Mouse (Mus musculus): Measurements from ENCODE around the gene Mdc1. TPM values are rescaled to one million over a fixed set of nuclear protein-coding genes. Genes with fewer than 3 reads are reported as not detected.
"Not testable (repeated sequence)": the region's sequence is repeated elsewhere in the genome, so short reads cannot be mapped to it uniquely, and the experiment has no call there.

Mdc1 gene
- polyA plus RNA-seq, 1 experiment from 2014 or later: 9.0 TPM

GRCm38 (mm10) chr17:35837487-35837886 is 3.8 kb upstream of the Mdc1 start:
- ATAC-seq (replicated peaks): 0 out of 2 replicates have a peak, but pooled peaks have one; percentile 1
- Histone ChIP-seq H3K27ac (peak overlapping the region; percentile 98), H3K4me1 (peaks cover 51% of the 10 kb centered on the region), H3K36me3 (replicated peaks) (peaks cover 28% of the 10 kb centered on the region), H3K27me3 (replicated peaks) (no peaks in the 10 kb centered on the region), H3K9me3 (no peaks in the 10 kb centered on the region), H3K4me3 (peak overlapping the region; percentile 96), H3K9ac (peak overlapping the region; percentile 97), H3K4me2 (peak overlapping the region; percentile 57)
- 0% methylated on average over 18 of the region's 18 CpGs for WGBS

- Histone ChIP-seq H3K4me2 (peak within 1 kb of the TSS; percentile 57), H3K9ac (peak within 1 kb of the TSS; percentile 97), H3K4me3 (peak within 1 kb of the TSS; percentile 96), H3K36me3 (replicated peaks) (peaks cover 26% of the 10 kb centered on the region), H3K9me3 (no peaks in the 10 kb centered on the region), H3K27ac (peak within 1 kb of the TSS; percentile 98), H3K27me3 (replicated peaks) (no peaks in the 10 kb centered on the region), H3K4me1 (peaks cover 51% of the 10 kb centered on the region)
- WGBS: 1% methylated on average over 29 of the region's 29 CpGs
- peak; percentile 79 for ATAC-seq (replicated peaks)
Measured at GRCm38 (mm10) chr17:35838122-35838544, 3.2 kb upstream of the Mdc1 start, which contains the start of gene Tubb5. Tubb5 (minus strand) TSS chr17:35838306.

- no peaks in the 10 kb centered on the region for H3K27me3 ChIP-seq (replicated peaks)
- H3K27ac ChIP-seq: peak overlapping the region; percentile 98
- no peaks in the 10 kb centered on the region for H3K9me3 ChIP-seq
- H3K4me3 ChIP-seq: peak overlapping the region; percentile 96
- H3K4me2 ChIP-seq: peak overlapping the region; percentile 57
- peaks cover 22% of the 10 kb centered on the region for H3K36me3 ChIP-seq (replicated peaks)
- ATAC-seq (replicated peaks): no peak
- peaks cover 47% of the 10 kb centered on the region for H3K4me1 ChIP-seq
- 5% methylated on average over 5 of the region's 5 CpGs for WGBS
- H3K9ac ChIP-seq: peak overlapping the region; percentile 97
Measured at GRCm38 (mm10) chr17:35838570-35838969, 2.7 kb upstream of the Mdc1 start.

- not testable (repeated sequence) for H3K9me3 ChIP-seq; ATAC-seq (replicated peaks); H3K27me3 ChIP-seq (replicated peaks)
- 56% methylated on average over 3 of the region's 3 CpGs for WGBS
- H3K4me1 ChIP-seq: peaks cover 42% of the 10 kb centered on the region
- H3K4me2 ChIP-seq: peak overlapping the region; percentile 57
- H3K36me3 ChIP-seq (replicated peaks): peaks cover 18% of the 10 kb centered on the region
- peak overlapping the region; percentile 96 for H3K4me3 ChIP-seq
- H3K27ac ChIP-seq: peak overlapping the region; percentile 98
- peak overlapping the region; percentile 97 for H3K9ac ChIP-seq
Measured at GRCm38 (mm10) chr17:35839002-35839401, 2.3 kb upstream of the Mdc1 start.

GRCm38 (mm10) chr17:35840561-35840960 is 754 bp upstream of the Mdc1 start:
- H3K27ac ChIP-seq: peak overlapping the region; percentile 82; the same call in 1 of the 2 replicates
- WGBS: 51% methylated on average over 14 of the region's 14 CpGs
- H3K9me3 ChIP-seq: no peaks in the 10 kb centered on the region
- peaks cover 27% of the 10 kb centered on the region for H3K4me1 ChIP-seq
- H3K9ac ChIP-seq: no peak overlapping the region
- H3K4me3 ChIP-seq: peak overlapping the region; percentile 71
- no peaks in the 10 kb centered on the region for H3K27me3 ChIP-seq (replicated peaks)
- ATAC-seq (replicated peaks): no peak
- H3K4me2 ChIP-seq: peak overlapping the region; percentile 78
- peaks cover 4% of the 10 kb centered on the region for H3K36me3 ChIP-seq (replicated peaks)

GRCm38 (mm10) chr17:35842006-35842405 is 691 bp downstream of the Mdc1 start:
- H3K4me1 ChIP-seq: peaks cover 21% of the 10 kb centered on the region
- no peaks in the 10 kb centered on the region for H3K9me3 ChIP-seq
- H3K36me3 ChIP-seq (replicated peaks): peaks cover 7% of the 10 kb centered on the region; the same call in 1 of the 2 replicates
- 17% methylated on average over 11 of the region's 11 CpGs for WGBS
- H3K9ac ChIP-seq: peak overlapping the region; percentile 64
- H3K27me3 ChIP-seq (replicated peaks): no peaks in the 10 kb centered on the region
- peak overlapping the region; percentile 82 for H3K27ac ChIP-seq
- no peak for ATAC-seq (replicated peaks)
- H3K4me3 ChIP-seq: peak overlapping the region; percentile 71
- H3K4me2 ChIP-seq: peak overlapping the region; percentile 78

- no peaks in the 10 kb centered on the region for H3K9me3 ChIP-seq
- no peaks in the 10 kb centered on the region for H3K27me3 ChIP-seq (replicated peaks)
- H3K4me2 ChIP-seq: no peak overlapping the region
- no peak overlapping the region for H3K27ac ChIP-seq
- H3K4me3 ChIP-seq: no peak overlapping the region
- ATAC-seq (replicated peaks): no peak
- H3K36me3 ChIP-seq (replicated peaks): peaks cover 17% of the 10 kb centered on the region
- 96% methylated on average over 3 of the region's 3 CpGs for WGBS
- peaks cover 21% of the 10 kb centered on the region for H3K4me1 ChIP-seq
- no peak overlapping the region for H3K9ac ChIP-seq
Measured at GRCm38 (mm10) chr17:35843514-35843913, 2.2 kb downstream of the Mdc1 start.

- Histone ChIP-seq H3K4me2 (no peak overlapping the region), H3K27me3 (replicated peaks) (no peaks in the 10 kb centered on the region), H3K36me3 (replicated peaks) (peaks cover 31% of the 10 kb centered on the region), H3K4me3 (no peak overlapping the region), H3K9me3 (no peaks in the 10 kb centered on the region), H3K27ac (no peak overlapping the region), H3K9ac (no peak overlapping the region), H3K4me1 (no peaks in the 10 kb centered on the region)
- ATAC-seq (replicated peaks): no peak
- 81% methylated on average over 1 of the region's 1 CpGs for WGBS
Measured at GRCm38 (mm10) chr17:35848112-35848511, 6.8 kb downstream of the Mdc1 start.

GRCm38 (mm10) chr17:35850974-35851373 is 9.7 kb downstream of the Mdc1 start:
- H3K4me2 ChIP-seq: no peak overlapping the region
- H3K27me3 ChIP-seq (replicated peaks): no peaks in the 10 kb centered on the region
- H3K27ac ChIP-seq: no peak overlapping the region
- no peak for ATAC-seq (replicated peaks)
- whole genome bisulfite sequencing: 91% methylated on average over 3 of the region's 3 CpGs
- peaks cover 33% of the 10 kb centered on the region for H3K36me3 ChIP-seq (replicated peaks)
- H3K9me3 ChIP-seq: no peaks in the 10 kb centered on the region
- no peaks in the 10 kb centered on the region for H3K4me1 ChIP-seq
- H3K9ac ChIP-seq: no peak overlapping the region
- H3K4me3 ChIP-seq: no peak overlapping the region

GRCm38 (mm10) chr17:35859371-35859770 is 18.1 kb downstream of the Mdc1 start:
- H3K9ac ChIP-seq: no peak overlapping the region
- WGBS: 95% methylated on average over 1 of the region's 1 CpGs
- H3K4me2 ChIP-seq: no peak overlapping the region
- H3K4me3 ChIP-seq: no peak overlapping the region
- peaks cover 10% of the 10 kb centered on the region for H3K36me3 ChIP-seq (replicated peaks)
- H3K27ac ChIP-seq: no peak overlapping the region
- no peaks in the 10 kb centered on the region for H3K27me3 ChIP-seq (replicated peaks)
- peaks cover 11% of the 10 kb centered on the region for H3K4me1 ChIP-seq
- no peaks in the 10 kb centered on the region for H3K9me3 ChIP-seq
- ATAC-seq (replicated peaks): no peak

- Histone ChIP-seq H3K9me3 (no peaks in the 10 kb centered on the region), H3K36me3 (replicated peaks) (peaks cover 10% of the 10 kb centered on the region), H3K27ac (no peak overlapping the region), H3K4me1 (peaks cover 16% of the 10 kb centered on the region), H3K9ac (no peak overlapping the region), H3K4me2 (no peak overlapping the region), H3K4me3 (no peak overlapping the region), H3K27me3 (replicated peaks) (no peaks in the 10 kb centered on the region)
- no peak for ATAC-seq (replicated peaks)
- WGBS: 75% methylated on average over 2 of the region's 2 CpGs
Measured at GRCm38 (mm10) chr17:35859835-35860234, 18.5 kb downstream of the Mdc1 start.

- no peaks in the 10 kb centered on the region for H3K27me3 ChIP-seq (replicated peaks)
- peak overlapping the region; percentile 86 for H3K4me3 ChIP-seq
- WGBS: 7% methylated on average over 12 of the region's 12 CpGs
- H3K4me2 ChIP-seq: peak overlapping the region; percentile 58
- H3K9me3 ChIP-seq: no peaks in the 10 kb centered on the region
- peak; percentile 10; the same call in 1 of the 2 replicates for ATAC-seq (replicated peaks)
- H3K9ac ChIP-seq: peak overlapping the region; percentile 89
- H3K27ac ChIP-seq: peak overlapping the region; percentile 97
- peaks cover 22% of the 10 kb centered on the region for H3K4me1 ChIP-seq
- peaks cover 10% of the 10 kb centered on the region for H3K36me3 ChIP-seq (replicated peaks)
Measured at GRCm38 (mm10) chr17:35860831-35861197, 19.5 kb downstream of the Mdc1 start.

GRCm38 (mm10) chr17:35861198-35861857 is 20.0 kb downstream of the Mdc1 start, which contains the start of gene Nrm:
Nrm (plus strand) TSS chr17:35861318.
- ATAC-seq (replicated peaks): peak; percentile 93
- peaks cover 22% of the 10 kb centered on the region for H3K4me1 ChIP-seq
- under 1% methylated on average over 47 of the region's 47 CpGs for WGBS
- H3K9me3 ChIP-seq: no peaks in the 10 kb centered on the region
- H3K4me2 ChIP-seq: peak within 1 kb of the TSS; percentile 58
- H3K9ac ChIP-seq: peak within 1 kb of the TSS; percentile 89
- peak within 1 kb of the TSS; percentile 86 for H3K4me3 ChIP-seq
- H3K36me3 ChIP-seq (replicated peaks): peaks cover 10% of the 10 kb centered on the region
- H3K27me3 ChIP-seq (replicated peaks): no peaks in the 10 kb centered on the region
- peak within 1 kb of the TSS; percentile 97 for H3K27ac ChIP-seq

Data from midbrain, embryonic 15.5 days (tissue).